Mouse (Mus musculus): ENCODE data around the gene Kcnj3.

DNA sequence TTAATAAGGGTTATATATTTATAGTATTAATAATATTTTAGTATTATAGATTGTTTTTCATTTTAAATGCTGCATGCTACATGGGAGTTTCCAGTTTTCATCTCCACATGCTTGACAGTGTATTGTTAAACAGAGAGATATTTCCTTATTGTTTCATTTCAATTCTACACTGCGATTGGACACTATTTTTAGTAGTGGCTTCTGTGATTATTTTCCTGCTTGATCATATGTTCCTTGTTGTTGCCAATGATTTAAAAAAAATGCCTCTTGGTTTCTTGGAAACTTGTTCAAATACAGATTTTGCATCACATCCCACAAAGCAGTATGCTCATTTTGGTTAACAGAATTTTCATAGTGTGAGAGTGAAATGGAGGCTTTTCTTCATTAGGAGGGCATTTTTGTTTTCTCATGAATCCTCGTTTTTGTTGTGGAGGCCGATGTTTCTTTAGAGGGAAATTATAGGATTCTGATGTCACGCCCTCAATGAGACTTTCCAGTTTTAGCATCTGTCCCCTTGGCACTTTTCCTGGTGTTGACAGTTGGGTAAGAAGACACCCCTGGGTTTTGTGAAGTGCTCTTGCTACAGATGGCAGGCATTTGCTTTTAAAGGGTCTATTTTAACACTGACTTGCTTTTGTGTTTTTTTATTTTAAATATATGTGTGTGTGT lies 44.3 kb downstream of the Kcnj3 start:
- TF ChIP-seq USF1 (IDR thresholded peaks at IDR 0.05; ENCODE audit: low read depth) (no peak), REST (IDR thresholded peaks at IDR 0.05; ENCODE audit: insufficient read depth, insufficient read length) (no peak), POLR2A (IDR thresholded peaks at IDR 0.05; ENCODE audit: insufficient read length, low read depth) (no peak), MAX (IDR thresholded peaks at IDR 0.05; ENCODE audit: low read depth) (no peak), CEBPB (IDR thresholded peaks at IDR 0.05; ENCODE audit: insufficient read depth, poor library complexity, severe bottlenecking) (no peak), SRF (IDR thresholded peaks at IDR 0.05; ENCODE audit: control insufficient read depth, insufficient read length, low read depth) (no peak), TCF12 (IDR thresholded peaks at IDR 0.05; ENCODE audit: insufficient read depth, poor library complexity, severe bottlenecking) (no peak), POLR2AphosphoS2 (IDR thresholded peaks at IDR 0.05; ENCODE audit: insufficient read length, low read depth) (no peak)
